Mouse (Mus musculus): ENCODE data around the gene Adgrf4. TPM values are rescaled to one million over a fixed set of nuclear protein-coding genes. Genes with fewer than 3 reads are reported as not detected.

The Adgrf4 gene
- not detected for polyA plus RNA-seq (2017; shearing (Covaris generic))

DNA sequence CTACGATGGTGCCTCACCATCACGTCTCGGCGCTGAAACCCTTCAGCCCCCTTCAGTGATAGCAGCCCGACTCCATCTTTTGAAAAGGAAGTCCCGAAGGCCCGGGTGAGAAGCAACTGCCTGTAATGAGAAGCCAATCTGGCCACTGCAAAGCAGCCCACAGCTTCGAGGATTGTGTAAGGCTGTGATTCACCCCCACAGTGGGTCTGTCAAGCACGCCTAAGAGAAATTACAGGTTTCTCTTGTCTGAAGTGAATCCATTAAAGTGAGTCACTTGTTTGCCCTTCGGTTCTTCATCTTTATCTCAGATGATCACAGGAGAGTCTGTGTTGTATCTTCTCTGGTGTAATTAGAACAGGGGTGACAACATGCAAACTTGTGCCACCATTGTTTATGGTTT, at the start of gene Adgrf4:
Gene Adgrf4, minus strand, starts transcription at position 149 of the 400 bp plus-strand sequence.

DNA sequence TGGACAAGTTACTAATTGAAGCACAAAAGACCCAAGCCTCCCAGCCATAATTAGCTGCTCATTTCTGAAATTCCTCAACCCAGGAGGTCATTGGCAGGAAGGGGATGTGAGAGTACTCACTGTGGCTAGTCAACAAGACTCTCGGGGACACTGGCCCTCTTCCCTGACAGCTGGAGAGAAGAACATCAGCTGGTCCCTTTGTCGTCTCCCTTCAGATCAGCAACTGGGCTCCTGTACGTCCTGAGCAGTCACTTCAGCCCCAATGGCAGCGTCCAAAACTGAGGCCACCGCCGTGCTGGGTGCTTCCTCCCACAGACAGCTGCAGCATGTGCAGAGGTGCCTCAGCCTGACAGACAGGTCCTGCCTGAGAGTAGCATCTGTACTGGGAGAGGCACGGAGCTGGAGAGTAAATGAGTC, 49.7 kb upstream of the Adgrf4 start, which contains the start of gene Adgrf2:
Gene Adgrf2, minus strand, starts transcription at position 379 of the 417 bp plus-strand sequence.

DNA sequence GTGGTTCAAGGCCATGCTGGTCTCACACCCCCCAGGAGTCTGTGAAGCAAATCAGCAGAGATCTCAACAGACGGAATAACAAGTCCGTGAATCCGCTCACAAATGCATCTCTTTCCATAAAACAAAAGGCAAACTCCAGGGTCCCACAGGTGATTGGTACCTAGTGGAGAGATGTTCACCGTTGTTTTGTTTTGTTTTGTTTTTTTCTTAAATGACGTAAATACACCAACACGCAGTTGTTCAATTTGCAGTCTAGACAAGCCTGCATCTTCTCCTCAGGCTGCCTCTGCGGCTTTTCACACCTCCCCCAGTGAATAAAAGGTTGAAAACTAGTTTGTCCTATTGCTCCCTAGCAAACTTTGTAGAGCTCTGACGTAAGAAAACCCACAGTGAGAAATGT, 80.8 kb downstream of the Adgrf4 start, which contains the start of gene Opn5:
Gene Opn5, minus strand, starts transcription at position 101 of the 400 bp plus-strand sequence.

Other genes with a start within 250 kb of the Adgrf4 start
- gene Opn5, start 80.9 kb downstream of the Adgrf4 start, polyA plus RNA-seq (2017; shearing (Covaris generic)), result not detected
- under 1 TPM in 1 of 2 experiments, not detected in 1; 0.10 TPM for gene Adgrf2, start 49.9 kb upstream of the Adgrf4 start, polyA plus RNA-seq (2017; shearing (Covaris generic))
- gene Cd2ap, start 184.4 kb upstream of the Adgrf4 start, polyA plus RNA-seq (2017; shearing (Covaris generic)), result 10 to 100 TPM; 12.4 to 15.4 TPM